Mouse (Mus musculus) intestine, postnatal 0 days (tissue): ENCODE results near the gene Mest. TPM values are rescaled to one million over a fixed set of nuclear protein-coding genes. Genes with fewer than 3 reads are reported as not detected.

Experiments used
- ATAC-seq: fragments of 200-750 bp; cut with Nextera tagmentation; 2 replicates; pipeline ENCODE4 v1.8.0; 2017; ENCODE audit warnings: mild to moderate bottlenecking, moderate TSS enrichment, moderate library complexity
- H3K27ac ChIP-seq: fragments of 300-500 bp; sonication (generic); 2 replicates; pipeline ENCODE4 v1.5.1; 2014; ENCODE audit warnings: mild to moderate bottlenecking, low read depth, low read length, moderate library complexity
- H3K27me3 ChIP-seq: fragments of 300-500 bp; sonication (generic); replicated peaks from 2 replicates; pipeline ENCODE4 v1.6.1; 2014; ENCODE audit warnings: low read length, mixed read lengths; ENCODE audit not compliant: control insufficient read depth, insufficient read depth
- H3K36me3 ChIP-seq: fragments of 300-500 bp; sonication (generic); 2 replicates; pipeline ENCODE4 v1.6.1; 2014; ENCODE audit warnings: mild to moderate bottlenecking, moderate library complexity; ENCODE audit not compliant: control insufficient read depth, insufficient read depth
- H3K4me1 ChIP-seq: fragments of 300-500 bp; sonication (generic); replicated peaks from 2 replicates; pipeline ENCODE4 v1.6.1; 2014; ENCODE audit warnings: antibody characterized with exemption, low read length, mixed read lengths; ENCODE audit not compliant: control insufficient read depth, insufficient read depth
- H3K4me2 ChIP-seq: fragments of 300-500 bp; sonication (generic); replicated peaks from 2 replicates; pipeline ENCODE4 v1.6.1; 2014; ENCODE audit warnings: low read depth, mild to moderate bottlenecking, moderate library complexity
- H3K4me3 ChIP-seq: fragments of 300-500 bp; sonication (generic); 2 replicates; pipeline ENCODE4 v1.5.1; 2014; ENCODE audit warnings: low read depth, low read length
- H3K9ac ChIP-seq: fragments of 300-500 bp; sonication (generic); 2 replicates; pipeline ENCODE4 v1.6.1; 2014; ENCODE audit warnings: mild to moderate bottlenecking, low read depth, low read length
- H3K9me3 ChIP-seq: fragments of 300-500 bp; sonication (generic); 2 replicates; pipeline ENCODE4 v1.6.1; 2016; ENCODE audit warnings: mixed run types; ENCODE audit not compliant: control insufficient read depth
- CTCF ChIP-seq: sonication (generic); IDR thresholded peaks from 2 replicates; pipeline ENCODE4 v1.5.1; 2016; ENCODE audit warnings: low read depth, mild to moderate bottlenecking, control low read depth, antibody characterized with exemption, moderate library complexity
- WGBS: fragments of 180-500 bp; shearing (Covaris S2); extraction: QIAGEN DNeasy Blood & Tissue Kit; methylation state at CpG from one replicate; pipeline ENCODE4 v1.1.7; 2014; 5-methylcytosine and 5-hydroxymethylcytosine counted together
- polyA plus RNA-seq: library from polyadenylated mRNA; unstranded; fragments of >200 nt; fragmentation: Nextera tagmentation; extraction: Ambion mirVana; gene quantifications from 2 replicates; pipeline ENCODE4 v1.2.1, GENCODE M21; 2015

Mest gene
- polyA plus RNA-seq, 1 experiment from 2014 or later, result 156 TPM

GRCm38 (mm10) chr6:30711365-30711763 is 12.0 kb upstream of the Mest start:
- Histone ChIP-seq H3K9ac (no peak overlapping the region), H3K27ac (no peak overlapping the region), H3K4me1 (no peaks in the 10 kb centered on the region), H3K4me3 (no peak overlapping the region), H3K36me3 (no peaks in the 10 kb centered on the region), H3K4me2 (no peak overlapping the region), H3K27me3 (no peaks in the 10 kb centered on the region), H3K9me3 (no peaks in the 10 kb centered on the region)
- no peak for TF ChIP-seq CTCF
- ATAC-seq, result no peak
- 66% methylated on average over 10 of the region's 10 CpGs for WGBS

DNA sequence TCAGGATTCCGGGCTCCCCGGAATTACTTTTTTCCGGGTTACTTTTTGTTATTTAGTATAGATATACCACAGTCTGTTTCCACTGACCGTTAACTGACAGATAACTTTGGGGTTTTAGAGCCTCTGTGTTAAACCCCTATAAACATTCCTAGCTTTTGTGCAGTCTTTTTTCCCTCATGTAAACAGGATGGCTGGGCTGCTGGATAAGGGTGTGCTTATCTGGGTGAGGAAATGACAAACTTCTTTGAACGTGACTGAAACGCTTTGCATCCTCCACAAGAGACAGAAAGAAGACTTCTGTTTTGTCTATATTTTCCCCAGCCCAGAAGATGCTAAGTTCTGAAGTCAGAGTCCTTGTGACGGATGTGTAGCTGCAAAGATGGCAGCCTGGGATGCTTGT is 10.9 kb upstream of the Mest start:
- no peaks in the 10 kb centered on the region for H3K27me3 ChIP-seq
- WGBS, result 51% methylated on average over 7 of the region's 7 CpGs
- no peak overlapping the region for H3K4me2 ChIP-seq
- H3K36me3 ChIP-seq, result no peaks in the 10 kb centered on the region
- H3K9ac ChIP-seq, result no peak overlapping the region
- TF ChIP-seq CTCF, result no peak
- H3K27ac ChIP-seq, result no peak overlapping the region
- no peaks in the 10 kb centered on the region for H3K9me3 ChIP-seq
- no peak for ATAC-seq
- no peak overlapping the region for H3K4me3 ChIP-seq
- H3K4me1 ChIP-seq, result no peaks in the 10 kb centered on the region

DNA sequence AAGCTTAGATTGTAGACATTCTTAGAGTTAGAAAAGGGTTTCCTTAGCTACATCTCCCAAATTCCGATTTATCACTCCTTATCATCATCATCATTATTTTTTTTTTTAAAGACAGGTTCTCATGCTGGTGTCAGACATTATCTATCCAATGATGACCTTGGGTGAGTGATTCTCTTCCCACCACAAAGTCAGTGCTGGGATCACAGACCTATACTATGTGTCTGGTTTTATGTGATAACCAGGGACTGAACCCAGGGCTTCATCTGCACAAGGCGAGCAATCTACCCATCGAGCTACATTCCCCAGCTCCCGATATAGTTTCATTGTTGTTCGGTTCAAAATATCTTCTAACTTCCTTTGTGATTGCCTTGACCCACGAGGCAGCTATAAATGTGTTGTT is 9.9 kb upstream of the Mest start:
- Histone ChIP-seq H3K4me3 (no peak overlapping the region), H3K36me3 (no peaks in the 10 kb centered on the region), H3K27me3 (no peaks in the 10 kb centered on the region), H3K4me1 (no peaks in the 10 kb centered on the region), H3K27ac (no peak overlapping the region), H3K9ac (no peak overlapping the region), H3K9me3 (no peaks in the 10 kb centered on the region), H3K4me2 (no peak overlapping the region)
- WGBS, result 80% methylated on average over 6 of the region's 6 CpGs
- ATAC-seq, result no peak
- TF ChIP-seq CTCF, result no peak

DNA sequence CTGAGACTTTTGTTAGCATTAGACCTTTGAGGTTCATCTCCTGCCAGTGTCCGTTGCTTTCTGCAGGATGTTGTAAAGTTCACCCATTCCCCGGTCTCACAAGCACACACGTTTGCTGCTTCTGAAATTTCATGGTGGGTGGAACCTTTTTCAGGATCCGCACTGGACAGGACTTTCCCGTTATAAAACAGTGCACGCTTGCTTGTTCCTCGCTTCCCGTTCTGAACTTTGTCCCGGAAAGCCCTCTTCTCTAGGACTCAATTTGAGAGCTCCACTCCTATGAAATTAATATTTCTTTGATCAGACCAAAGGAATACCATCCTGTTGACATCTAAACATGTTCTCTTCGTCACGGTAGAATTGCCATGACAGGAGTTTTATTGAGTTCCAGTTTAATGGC is 9.5 kb upstream of the Mest start:
- WGBS, result 80% methylated on average over 11 of the region's 11 CpGs
- TF ChIP-seq CTCF, result no peak
- ATAC-seq, result no peak
- H3K4me3 ChIP-seq, result no peak overlapping the region
- no peak overlapping the region for H3K27ac ChIP-seq
- no peaks in the 10 kb centered on the region for H3K27me3 ChIP-seq
- H3K36me3 ChIP-seq, result no peaks in the 10 kb centered on the region
- H3K9ac ChIP-seq, result no peak overlapping the region
- H3K4me2 ChIP-seq, result no peak overlapping the region
- H3K9me3 ChIP-seq, result no peaks in the 10 kb centered on the region
- no peaks in the 10 kb centered on the region for H3K4me1 ChIP-seq

GRCm38 (mm10) chr6:30714891-30715471 is 8.4 kb upstream of the Mest start:
- H3K9me3 ChIP-seq, result no peaks in the 10 kb centered on the region
- TF ChIP-seq CTCF, result no peak
- 65% methylated on average over 5 of the region's 5 CpGs for WGBS
- H3K4me2 ChIP-seq, result no peak overlapping the region
- H3K4me3 ChIP-seq, result no peak overlapping the region
- no peaks in the 10 kb centered on the region for H3K4me1 ChIP-seq
- no peak overlapping the region for H3K9ac ChIP-seq
- H3K27ac ChIP-seq, result no peak overlapping the region
- H3K27me3 ChIP-seq, result no peaks in the 10 kb centered on the region
- no peak for ATAC-seq
- no peaks in the 10 kb centered on the region for H3K36me3 ChIP-seq

GRCm38 (mm10) chr6:30716796-30717195 is 6.6 kb upstream of the Mest start:
- no peaks in the 10 kb centered on the region for H3K36me3 ChIP-seq
- no peak for TF ChIP-seq CTCF
- no peaks in the 10 kb centered on the region for H3K4me1 ChIP-seq
- no peak overlapping the region for H3K4me3 ChIP-seq
- H3K27me3 ChIP-seq, result no peaks in the 10 kb centered on the region
- H3K9me3 ChIP-seq, result no peaks in the 10 kb centered on the region
- ATAC-seq, result no peak
- no peak overlapping the region for H3K27ac ChIP-seq
- no peak overlapping the region for H3K9ac ChIP-seq
- WGBS, result 78% methylated on average over 7 of the region's 7 CpGs
- H3K4me2 ChIP-seq, result no peak overlapping the region
